Comparison of ENCODE assay signal across 7 mouse cellular contexts in the genomic region with DNA sequence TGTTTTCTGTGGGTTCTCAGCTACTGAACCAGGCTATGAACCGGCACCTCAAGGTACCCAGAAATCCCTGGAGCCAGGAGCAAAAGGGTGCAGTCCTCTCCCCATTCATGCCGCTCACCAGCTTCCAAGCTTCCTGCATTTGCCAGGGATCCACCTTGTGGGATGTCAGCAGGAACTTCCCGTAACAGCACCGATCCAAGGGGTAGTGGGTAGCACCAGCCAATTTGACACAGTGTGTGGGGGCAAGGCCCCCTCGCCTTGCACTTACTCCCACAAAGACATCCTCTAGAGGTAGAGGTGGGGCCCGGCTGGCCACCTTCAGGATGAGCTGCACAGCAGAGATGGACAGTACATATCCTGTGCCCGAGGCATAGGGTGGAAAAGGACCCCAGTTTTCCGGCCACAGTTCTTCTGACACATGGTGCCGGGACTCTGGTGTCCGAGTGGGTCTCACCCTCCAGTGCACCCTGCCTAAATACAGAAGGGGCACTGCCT. TPM values are rescaled to one million over a fixed set of nuclear protein-coding genes. Genes with fewer than 3 reads are reported as not detected.
DNase-seq lines count a peak whose midpoint lies in the region; ATAC-seq and TF ChIP-seq lines count a peak whose summit lies in the region.

No protein-coding gene starts in this region.

- peak overlapping the region; percentile 53; the same call in 1 of the 2 replicates for H3K9ac ChIP-seq in lung, embryonic 14.5 days
- peak overlapping the region; percentile 95 for H3K9ac ChIP-seq in intestine, embryonic 16.5 days (ENCODE audit: low read depth, low read length)
- peak overlapping the region; percentile 77 for H3K9ac ChIP-seq in neural tube, embryonic 15.5 days (replicated peaks)

- H3K4me1 ChIP-seq in lung, embryonic 14.5 days (ENCODE audit: insufficient read depth), result peaks cover 24% of the 10 kb centered on the region; the same call in 1 of the 2 replicates
- H3K4me1 ChIP-seq in embryonic fibroblast, embryonic 13.5 days (ENCODE audit: control insufficient read depth, insufficient read depth, low read length), result peaks cover 8% of the 10 kb centered on the region
- peaks cover 54% of the 10 kb centered on the region for H3K4me1 ChIP-seq in intestine, embryonic 16.5 days (ENCODE audit: control insufficient read depth, insufficient read depth, low read length)
- H3K4me1 ChIP-seq in neural tube, embryonic 15.5 days, result peaks cover 70% of the 10 kb centered on the region

- H3K27ac ChIP-seq in lung, embryonic 14.5 days (ENCODE audit: low read depth), result 0 out of 2 replicates have a peak overlapping the region, but pooled peaks have one; percentile 85
- H3K27ac ChIP-seq in embryonic fibroblast, embryonic 13.5 days (ENCODE audit: insufficient read depth, low read length), result 0 out of 2 replicates have a peak overlapping the region, but pooled peaks have one; percentile 38
- H3K27ac ChIP-seq in intestine, embryonic 16.5 days (ENCODE audit: low read length), result peak overlapping the region; percentile 98
- H3K27ac ChIP-seq in neural tube, embryonic 15.5 days (replicated peaks), result peak overlapping the region; percentile 94

- no peak for DNase-seq in lung, embryonic 14.5 days
- DNase-seq in lung, postnatal 4 days, result no peak
- DNase-seq in yolk sac, embryonic 10.5 days (ENCODE audit: low spot score), result no peak
- no peak for DNase-seq in thymus, postnatal 0 days (ENCODE audit: low spot score)

- TF ChIP-seq POLR2A in embryonic fibroblast, embryonic 13.5 days (IDR thresholded peaks at IDR 0.05; ENCODE audit: low read depth, low read length), result peak; percentile 45

- peaks cover 67% of the 10 kb centered on the region for H3K36me3 ChIP-seq in lung, embryonic 14.5 days (ENCODE audit: insufficient read depth)
- 0 out of 2 replicates have a peak, but pooled peaks cover 2% of the 10 kb centered on the region for H3K36me3 ChIP-seq in intestine, embryonic 16.5 days (ENCODE audit: control insufficient read depth, insufficient read depth, low read length)
- H3K36me3 ChIP-seq in neural tube, embryonic 15.5 days, result peaks cover 50% of the 10 kb centered on the region

- H3K9me3 ChIP-seq in lung, embryonic 14.5 days (ENCODE audit: low read depth, low read length), result no peaks in the 10 kb centered on the region
- no peaks in the 10 kb centered on the region for H3K9me3 ChIP-seq in intestine, embryonic 16.5 days (ENCODE audit: control insufficient read depth, low read length)
- no peaks in the 10 kb centered on the region for H3K9me3 ChIP-seq in neural tube, embryonic 15.5 days (replicated peaks)

- peak overlapping the region; percentile 40 for H3K4me3 ChIP-seq in lung, embryonic 14.5 days (ENCODE audit: low read depth, low read length)
- no peak overlapping the region for H3K4me3 ChIP-seq in embryonic fibroblast, embryonic 13.5 days (ENCODE audit: insufficient read depth, low read length)
- peak overlapping the region; percentile 61 for H3K4me3 ChIP-seq in intestine, embryonic 16.5 days (ENCODE audit: low read length)
- H3K4me3 ChIP-seq in neural tube, embryonic 15.5 days (replicated peaks), result peak overlapping the region; percentile 59

- WGBS in lung, embryonic 14.5 days, result 72% methylated on average over 10 of the region's 10 CpGs
- WGBS in intestine, embryonic 16.5 days, result 78% methylated on average over 10 of the region's 10 CpGs
- WGBS in neural tube, embryonic 15.5 days, result 74% methylated on average over 10 of the region's 10 CpGs

- no peak for ATAC-seq in lung, embryonic 14.5 days (ENCODE audit: insufficient read depth)
- ATAC-seq in intestine, embryonic 16.5 days, result no peak
- no peak for ATAC-seq in neural tube, embryonic 15.5 days (ENCODE audit: low FRiP score)

- peak overlapping the region; percentile 100 for H3K4me2 ChIP-seq in lung, embryonic 14.5 days
- H3K4me2 ChIP-seq in intestine, embryonic 16.5 days (ENCODE audit: low read depth, low read length), result peak overlapping the region; percentile 91
- peak overlapping the region; percentile 96 for H3K4me2 ChIP-seq in neural tube, embryonic 15.5 days

- no peak for TF ChIP-seq CTCF in lung, embryonic 14.5 days (IDR thresholded peaks at IDR 0.05; ENCODE audit: low read depth)
- no peak for TF ChIP-seq CTCF in embryonic fibroblast, embryonic 13.5 days (IDR thresholded peaks at IDR 0.05; ENCODE audit: borderline replicate concordance, insufficient read depth, low read length)

- H3K27me3 ChIP-seq in lung, embryonic 14.5 days (ENCODE audit: insufficient read depth, low read length), result no peaks in the 10 kb centered on the region
- H3K27me3 ChIP-seq in intestine, embryonic 16.5 days (replicated peaks; ENCODE audit: control insufficient read depth, insufficient read depth, low read length), result no peaks in the 10 kb centered on the region
- no peaks in the 10 kb centered on the region for H3K27me3 ChIP-seq in neural tube, embryonic 15.5 days (replicated peaks)

RNA-seq across cellular contexts. Expression of a gene that starts 1.1 kb away (rescaled TPM):
- 2.3 and 2.6 TPM in 2 replicates for polyA plus RNA-seq in lung, embryonic 14.5 days (2014; fragmentation: Nextera tagmentation; extraction: Ambion mirVana)
- 2.3 and 3.6 TPM in 2 replicates for polyA plus RNA-seq in embryonic fibroblast, embryonic 13.5 days (2011; ENCODE audit: insufficient read length, low read depth, missing spikeins)
- polyA plus RNA-seq in intestine, embryonic 16.5 days (2015; fragmentation: Nextera tagmentation; extraction: Ambion mirVana), result 12.6 and 15.5 TPM in 2 replicates
- polyA plus RNA-seq in neural tube, embryonic 15.5 days (2015; fragmentation: Nextera tagmentation; extraction: Ambion mirVana), result 11.9 and 13.1 TPM in 2 replicates
- 13.3 and 15.8 TPM in 2 replicates for polyA plus RNA-seq in thymus, postnatal 0 days (2015; fragmentation: Nextera tagmentation; extraction: Ambion mirVana)

RNA-seq across cellular contexts. Expression of a gene that starts 5.4 kb away (rescaled TPM):
- polyA plus RNA-seq in lung, embryonic 14.5 days (2014; fragmentation: Nextera tagmentation; extraction: Ambion mirVana), result 34.2 and 34.8 TPM in 2 replicates
- 34.0 and 35.7 TPM in 2 replicates for polyA plus RNA-seq in embryonic fibroblast, embryonic 13.5 days (2011; ENCODE audit: insufficient read length, low read depth, missing spikeins)
- polyA plus RNA-seq in intestine, embryonic 16.5 days (2015; fragmentation: Nextera tagmentation; extraction: Ambion mirVana), result 46.3 and 48.1 TPM in 2 replicates
- 72.3 and 75.7 TPM in 2 replicates for polyA plus RNA-seq in neural tube, embryonic 15.5 days (2015; fragmentation: Nextera tagmentation; extraction: Ambion mirVana)
- 43.6 and 46.1 TPM in 2 replicates for polyA plus RNA-seq in thymus, postnatal 0 days (2015; fragmentation: Nextera tagmentation; extraction: Ambion mirVana)

RNA-seq across cellular contexts. Expression of a gene that starts 5.6 kb away (rescaled TPM):
- polyA plus RNA-seq in lung, embryonic 14.5 days (2014; fragmentation: Nextera tagmentation; extraction: Ambion mirVana), result 2,038 and 2,085 TPM in 2 replicates
- polyA plus RNA-seq in embryonic fibroblast, embryonic 13.5 days (2011; ENCODE audit: insufficient read length, low read depth, missing spikeins), result 1,572 and 1,668 TPM in 2 replicates
- polyA plus RNA-seq in intestine, embryonic 16.5 days (2015; fragmentation: Nextera tagmentation; extraction: Ambion mirVana), result 1,753 and 1,902 TPM in 2 replicates
- 778 and 1,050 TPM in 2 replicates for polyA plus RNA-seq in neural tube, embryonic 15.5 days (2015; fragmentation: Nextera tagmentation; extraction: Ambion mirVana)
- 2,265 and 2,338 TPM in 2 replicates for polyA plus RNA-seq in thymus, postnatal 0 days (2015; fragmentation: Nextera tagmentation; extraction: Ambion mirVana)

RNA-seq across cellular contexts. Expression of a gene that starts 9.7 kb away (rescaled TPM):
- 29.5 and 37.2 TPM in 2 replicates for polyA plus RNA-seq in lung, embryonic 14.5 days (2014; fragmentation: Nextera tagmentation; extraction: Ambion mirVana)
- polyA plus RNA-seq in embryonic fibroblast, embryonic 13.5 days (2011; ENCODE audit: insufficient read length, low read depth, missing spikeins), result 20.3 and 20.5 TPM in 2 replicates
- polyA plus RNA-seq in intestine, embryonic 16.5 days (2015; fragmentation: Nextera tagmentation; extraction: Ambion mirVana), result 24.3 and 26.1 TPM in 2 replicates
- polyA plus RNA-seq in neural tube, embryonic 15.5 days (2015; fragmentation: Nextera tagmentation; extraction: Ambion mirVana), result 25.1 and 29.3 TPM in 2 replicates
- 20.6 and 25.5 TPM in 2 replicates for polyA plus RNA-seq in thymus, postnatal 0 days (2015; fragmentation: Nextera tagmentation; extraction: Ambion mirVana)

RNA-seq across cellular contexts. Expression of a gene that starts 10.0 kb away (rescaled TPM):
- 142 and 145 TPM in 2 replicates for polyA plus RNA-seq in lung, embryonic 14.5 days (2014; fragmentation: Nextera tagmentation; extraction: Ambion mirVana)
- polyA plus RNA-seq in embryonic fibroblast, embryonic 13.5 days (2011; ENCODE audit: insufficient read length, low read depth, missing spikeins), result 80.7 and 87.8 TPM in 2 replicates
- polyA plus RNA-seq in intestine, embryonic 16.5 days (2015; fragmentation: Nextera tagmentation; extraction: Ambion mirVana), result 150 and 167 TPM in 2 replicates
- 173 and 183 TPM in 2 replicates for polyA plus RNA-seq in neural tube, embryonic 15.5 days (2015; fragmentation: Nextera tagmentation; extraction: Ambion mirVana)
- polyA plus RNA-seq in thymus, postnatal 0 days (2015; fragmentation: Nextera tagmentation; extraction: Ambion mirVana), result 218 and 225 TPM in 2 replicates

Comparison
In these comparisons a context has a peak if more than half of its experiments do, and no peak if none do; other contexts are left out.
1. H3K27ac ChIP-seq: peak in every context shown above with its lines; median percentile 98 in intestine, embryonic 16.5 days; 94 in neural tube, embryonic 15.5 days; 85 in lung, embryonic 14.5 days; 38 in embryonic fibroblast, embryonic 13.5 days.